Mouse (Mus musculus) cortical plate, adult 2 months (tissue): ENCODE data around the gene Pax6.

ENCODE experiments used
- CTCF ChIP-seq: fragments of 200-500 bp; IDR thresholded peaks from 2 replicates; pipeline ENCODE4 v1.5.1; 2011; ENCODE audit warnings: mild to moderate bottlenecking, control low read depth, low read length; ENCODE audit not compliant: insufficient read depth; ENCODE audit errors: extremely low read depth
- POLR2A ChIP-seq: fragments of 200-500 bp; IDR thresholded peaks from 2 replicates; pipeline ENCODE4 v1.6.1; 2011; ENCODE audit warnings: mild to moderate bottlenecking, low read length, control low read depth; ENCODE audit not compliant: insufficient read depth; ENCODE audit errors: extremely low read depth

GRCm38 (mm10) chr2:105686363-105687316 lies 17.9 kb downstream of the Pax6 start:
- TF ChIP-seq POLR2A, result no peak
- TF ChIP-seq CTCF, result no peak
